Mouse (Mus musculus) embryonic facial prominence, embryonic 15.5 days (tissue): ENCODE results near the gene Etfdh. TPM values are rescaled to one million over a fixed set of nuclear protein-coding genes. Genes with fewer than 3 reads are reported as not detected.

ENCODE experiments used
- ATAC-seq: fragments of 200-750 bp; cut with Nextera tagmentation; 2 replicates; pipeline ENCODE4 v1.8.0; 2017; ENCODE audit warnings: low read depth, moderate TSS enrichment; ENCODE audit not compliant: insufficient number of reproducible peaks, low FRiP score, low TSS enrichment
- H3K27ac ChIP-seq: fragments of 300-500 bp; sonication (generic); replicated peaks from 2 replicates; pipeline ENCODE4 v1.5.1; 2015; ENCODE audit warnings: mild to moderate bottlenecking, inconsistent platforms
- H3K27me3 ChIP-seq: fragments of 300-500 bp; sonication (generic); 2 replicates; pipeline ENCODE4 v1.6.1; 2015; ENCODE audit warnings: inconsistent platforms
- H3K36me3 ChIP-seq: fragments of 300-500 bp; sonication (generic); 2 replicates; pipeline ENCODE4 v1.6.1; 2015; ENCODE audit warnings: mild to moderate bottlenecking, inconsistent platforms
- H3K4me1 ChIP-seq: fragments of 300-500 bp; sonication (generic); 2 replicates; pipeline ENCODE4 v1.6.1; 2015; ENCODE audit warnings: inconsistent platforms
- H3K4me2 ChIP-seq: fragments of 300-500 bp; sonication (generic); replicated peaks from 2 replicates; pipeline ENCODE4 v1.6.1; 2015; ENCODE audit warnings: mild to moderate bottlenecking, inconsistent platforms
- H3K4me3 ChIP-seq: fragments of 300-500 bp; sonication (generic); replicated peaks from 2 replicates; pipeline ENCODE4 v1.5.1; 2015; ENCODE audit warnings: mild to moderate bottlenecking, inconsistent platforms
- H3K9ac ChIP-seq: fragments of 300-500 bp; sonication (generic); 2 replicates; pipeline ENCODE4 v1.6.1; 2015; ENCODE audit warnings: inconsistent platforms
- H3K9me3 ChIP-seq: fragments of 300-500 bp; sonication (generic); replicated peaks from 2 replicates; pipeline ENCODE4 v1.6.1; 2016; ENCODE audit warnings: inconsistent platforms
- WGBS: fragments of 180-500 bp; shearing (Covaris S2); methylation state at CpG from one replicate; pipeline ENCODE4 v1.1.7; 2015; 5-methylcytosine and 5-hydroxymethylcytosine counted together
- polyA plus RNA-seq: library from polyadenylated mRNA; unstranded; fragments of >200 nt; fragmentation: Nextera tagmentation; extraction: Ambion mirVana; gene quantifications from 2 replicates; pipeline ENCODE4 v1.2.1, GENCODE M21; 2015

Gene Etfdh
- polyA plus RNA-seq, 1 experiment from 2014 or later = 54.6 TPM

DNA sequence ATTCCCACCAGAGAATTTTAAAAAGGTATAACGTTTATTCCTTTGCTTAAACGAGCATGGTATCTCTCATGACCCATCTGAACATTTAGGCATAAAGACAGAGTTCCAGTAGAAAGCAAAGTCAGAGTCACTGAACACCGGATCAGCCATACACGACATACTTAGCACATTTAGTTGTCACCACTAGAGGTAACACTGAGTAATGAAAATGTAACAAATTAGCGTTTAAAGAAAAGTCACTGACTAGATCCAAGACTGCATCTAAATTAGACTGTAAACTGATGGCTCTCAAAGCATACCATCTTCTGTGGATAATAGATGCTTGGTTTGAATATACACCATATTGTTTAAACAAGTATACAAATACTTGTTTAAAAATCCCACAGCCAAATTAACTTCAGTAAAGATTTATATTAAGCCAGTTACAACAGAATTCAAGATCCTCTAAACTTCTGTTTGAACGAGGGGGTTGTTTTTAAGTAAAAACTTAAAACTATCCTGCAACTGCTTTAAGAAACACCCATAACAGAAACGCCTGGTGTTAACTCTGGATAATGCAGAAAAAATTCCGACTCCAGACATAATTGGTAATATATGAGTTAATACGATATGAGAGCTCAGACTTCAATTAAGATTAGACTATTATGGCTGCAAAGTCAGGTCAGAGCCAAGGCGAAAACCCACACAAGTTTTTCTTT, 1.7 kb downstream of the Etfdh start:
- Histone ChIP-seq H3K4me2 (peak overlapping the region; percentile 75), H3K27ac (peak overlapping the region; percentile 78; the same call in 1 of the 2 replicates), H3K36me3 (peaks cover 16% of the 10 kb centered on the region), H3K27me3 (no peaks in the 10 kb centered on the region), H3K9ac (peak overlapping the region; percentile 68), H3K4me1 (peaks cover 8% of the 10 kb centered on the region; the same call in 1 of the 2 replicates), H3K9me3 (no peaks in the 10 kb centered on the region), H3K4me3 (peak overlapping the region; percentile 79)
- WGBS = 24% methylated on average over 10 of the region's 10 CpGs
- ATAC-seq = no peak

DNA sequence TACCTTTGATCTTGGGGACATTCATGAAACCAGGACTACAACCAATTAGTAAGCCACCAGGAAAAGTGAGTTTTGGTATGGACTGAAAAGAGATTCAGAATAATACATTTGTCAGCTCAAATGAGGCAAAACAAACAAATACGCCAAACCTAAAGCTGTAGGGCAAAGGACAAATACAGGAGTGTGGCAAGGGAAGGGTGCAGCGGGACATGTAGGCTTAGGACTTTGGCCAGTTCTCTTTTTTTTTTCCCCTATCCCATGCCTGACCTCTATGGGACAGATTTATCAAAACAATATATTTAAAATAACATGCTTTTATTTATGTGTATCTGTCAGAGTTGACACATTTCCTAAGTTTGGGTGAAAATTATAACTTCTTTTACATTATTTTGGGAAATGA, 19.4 kb downstream of the Etfdh start:
- H3K4me3 ChIP-seq = no peak overlapping the region
- no peak overlapping the region for H3K27ac ChIP-seq
- peaks cover 39% of the 10 kb centered on the region for H3K36me3 ChIP-seq
- WGBS = 93% methylated on average over 2 of the region's 2 CpGs
- H3K4me2 ChIP-seq = no peak overlapping the region
- no peaks in the 10 kb centered on the region for H3K27me3 ChIP-seq
- no peaks in the 10 kb centered on the region for H3K9me3 ChIP-seq
- no peak for ATAC-seq
- H3K9ac ChIP-seq = no peak overlapping the region
- H3K4me1 ChIP-seq = no peaks in the 10 kb centered on the region

DNA sequence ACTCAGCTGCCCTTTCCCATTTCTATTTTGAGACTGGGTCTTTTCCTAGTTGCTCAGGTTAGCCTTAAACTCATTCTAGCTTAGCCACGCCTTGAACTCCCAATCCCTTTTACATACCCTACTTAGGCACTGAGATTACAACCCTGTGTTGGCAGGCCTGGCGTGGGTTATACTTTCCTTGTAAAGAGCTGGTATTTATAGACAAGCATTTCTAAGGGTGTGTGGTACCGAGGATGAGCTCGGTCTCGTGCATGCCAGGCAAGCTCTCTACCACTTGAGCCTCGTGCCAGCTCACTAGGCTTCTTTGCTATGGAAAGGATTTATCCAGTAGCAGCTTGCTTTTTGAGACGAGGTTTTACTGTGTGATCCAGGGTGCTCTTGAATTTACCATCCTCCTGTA, 33.8 kb downstream of the Etfdh start:
- no peak overlapping the region for H3K27ac ChIP-seq
- 87% methylated on average over 7 of the region's 7 CpGs for WGBS

DNA sequence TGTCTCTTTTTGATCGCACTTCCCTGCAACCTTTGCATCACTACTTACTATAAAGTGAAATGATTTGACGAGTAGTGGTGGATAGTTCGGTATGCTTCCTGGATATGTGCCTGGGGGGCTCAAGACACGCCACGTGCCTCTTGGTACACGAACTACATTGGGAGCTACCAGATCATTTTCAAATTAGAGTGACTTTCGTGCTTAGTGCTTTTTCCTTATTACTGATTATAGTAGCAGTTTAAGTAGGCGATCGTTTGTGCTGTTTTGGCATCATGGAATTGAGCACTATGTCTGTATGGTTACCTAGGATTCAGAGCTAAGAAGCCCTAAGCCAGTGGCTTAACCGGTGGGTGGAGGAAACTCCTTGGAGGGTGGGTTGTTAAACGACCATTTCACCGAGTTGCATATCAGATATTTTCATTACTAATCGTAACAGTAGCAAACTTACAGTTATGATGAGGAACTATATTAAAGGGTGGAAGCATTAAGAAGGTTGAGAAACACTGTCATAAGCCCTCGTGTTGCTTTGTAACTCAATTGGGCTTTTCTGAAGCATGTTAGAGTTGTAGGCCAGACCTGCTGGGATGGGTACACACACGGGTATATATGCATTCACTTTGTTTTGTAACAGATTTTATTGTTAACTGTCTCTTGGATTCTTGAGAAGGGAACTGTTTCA, 37.4 kb downstream of the Etfdh start:
- no peak for ATAC-seq
- Histone ChIP-seq H3K9ac (peak overlapping the region; percentile 83), H3K4me3 (peak overlapping the region; percentile 94), H3K9me3 (no peaks in the 10 kb centered on the region), H3K27me3 (no peaks in the 10 kb centered on the region), H3K4me2 (peak overlapping the region; percentile 58), H3K4me1 (peaks cover 11% of the 10 kb centered on the region), H3K36me3 (peaks cover 22% of the 10 kb centered on the region), H3K27ac (peak overlapping the region; percentile 91)
- WGBS = 4% methylated on average over 15 of the region's 15 CpGs

More for the DNA sequence above, 33.8 kb downstream of the Etfdh start:
- Histone ChIP-seq H3K9ac (no peak overlapping the region), H3K4me2 (no peak overlapping the region), H3K4me1 (peaks cover 11% of the 10 kb centered on the region), H3K4me3 (no peak overlapping the region), H3K9me3 (no peaks in the 10 kb centered on the region), H3K27me3 (no peaks in the 10 kb centered on the region), H3K36me3 (peaks cover 50% of the 10 kb centered on the region)
- ATAC-seq = no peak

DNA sequence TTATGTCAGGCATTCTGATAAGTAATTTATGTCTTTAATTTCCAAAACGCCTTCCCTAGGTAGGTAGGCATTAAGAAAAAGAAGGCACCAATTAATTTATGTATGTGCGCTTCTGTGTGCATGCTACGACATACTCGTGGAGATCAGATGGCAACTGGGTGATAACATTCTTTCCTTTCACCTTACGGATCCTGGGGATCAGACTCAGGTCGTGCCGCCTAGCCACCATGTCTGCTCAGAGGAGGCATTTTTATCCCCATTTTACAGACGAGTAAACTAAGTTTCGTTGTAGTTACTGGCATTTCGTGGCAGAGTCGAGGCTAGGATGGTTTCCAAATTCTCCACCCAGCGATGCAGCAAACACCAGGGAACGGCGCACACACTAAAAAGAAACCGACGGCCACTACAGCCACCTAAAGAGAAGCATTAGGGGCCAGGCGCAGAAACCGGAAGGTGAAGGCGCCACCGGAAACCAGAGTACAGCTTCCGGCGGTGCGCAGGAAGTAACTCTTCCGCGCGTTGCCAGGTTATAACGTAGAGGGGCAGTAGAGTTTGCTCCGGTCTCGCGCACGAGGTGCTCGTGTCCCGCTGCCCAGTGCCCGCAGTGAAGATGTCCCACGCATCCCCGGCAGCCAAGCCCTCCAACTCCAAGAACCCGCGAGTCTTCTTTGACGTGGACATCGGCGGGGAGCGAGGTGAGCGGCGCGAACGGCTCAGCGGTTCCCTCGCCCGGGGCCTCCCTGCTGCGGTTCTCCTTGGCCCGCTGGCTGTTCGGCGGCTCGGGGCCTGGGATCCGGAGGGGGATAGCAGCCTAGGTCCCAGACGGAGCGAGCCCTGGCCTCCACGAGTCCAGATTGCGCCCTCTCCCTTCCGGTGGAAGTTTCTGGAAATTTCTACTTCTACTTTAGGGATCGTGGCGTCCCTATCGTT, 38.2 kb downstream of the Etfdh start, which contains the start of gene Ppid:
Ppid (plus strand) TSS at position 480 of the 930 bp plus-strand sequence.
- H3K27me3 ChIP-seq = no peaks in the 10 kb centered on the region
- H3K27ac ChIP-seq = peak within 1 kb of the TSS; percentile 91
- H3K9me3 ChIP-seq = no peaks in the 10 kb centered on the region
- peaks cover 11% of the 10 kb centered on the region for H3K4me1 ChIP-seq
- 2% methylated on average over 63 of the region's 63 CpGs for WGBS
- H3K36me3 ChIP-seq = peaks cover 15% of the 10 kb centered on the region
- ATAC-seq = peak; percentile 85
- H3K4me2 ChIP-seq = peak within 1 kb of the TSS; percentile 58
- H3K4me3 ChIP-seq = peak within 1 kb of the TSS; percentile 94
- peak within 1 kb of the TSS; percentile 83 for H3K9ac ChIP-seq

DNA sequence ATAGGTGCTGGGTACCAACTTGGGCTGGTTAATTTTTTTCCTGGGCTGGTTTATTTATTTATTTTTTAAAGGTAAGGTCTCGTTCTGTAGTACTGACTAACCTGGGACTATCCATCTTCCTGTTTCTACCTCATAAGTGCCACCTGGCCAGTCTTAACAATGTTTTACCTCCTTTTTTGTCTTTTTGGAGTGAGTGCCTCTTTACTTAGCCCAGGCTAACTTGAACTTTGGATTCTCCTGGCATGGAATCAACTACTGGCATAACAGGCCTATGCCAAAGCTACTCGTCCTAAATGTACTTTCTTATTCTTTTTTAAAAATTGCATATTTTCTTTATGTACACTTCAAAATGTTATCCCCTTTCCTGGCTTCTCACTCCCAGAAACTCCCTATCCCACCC, 39.6 kb downstream of the Etfdh start:
- Histone ChIP-seq H3K4me3 (no peak overlapping the region), H3K27ac (no peak overlapping the region), H3K36me3 (0 out of 2 replicates have a peak, but pooled peaks cover 3% of the 10 kb centered on the region), H3K9ac (no peak overlapping the region), H3K4me2 (no peak overlapping the region), H3K9me3 (no peaks in the 10 kb centered on the region), H3K4me1 (peaks cover 11% of the 10 kb centered on the region), H3K27me3 (no peaks in the 10 kb centered on the region)
- WGBS = 78% methylated on average over 2 of the region's 2 CpGs
- ATAC-seq = no peak

DNA sequence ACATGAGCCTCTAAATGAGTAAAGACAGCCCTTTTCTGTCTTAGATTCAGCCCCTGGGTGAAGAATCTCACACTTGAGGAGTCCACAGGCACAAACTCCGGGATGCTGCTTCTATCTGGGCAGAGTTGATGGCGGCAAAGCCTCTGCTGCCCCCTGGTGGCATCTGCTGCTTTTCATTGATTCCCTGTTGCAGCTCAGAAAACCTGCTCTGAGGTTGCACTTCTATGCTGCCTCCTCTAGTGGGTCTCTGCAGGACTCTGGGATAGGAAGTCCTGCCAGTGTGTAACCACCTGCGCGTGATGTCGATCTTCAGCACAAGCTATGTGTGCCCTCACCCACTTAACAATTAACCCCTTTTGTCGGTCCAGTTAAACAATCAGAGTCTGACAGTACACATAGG, 42.5 kb downstream of the Etfdh start:
- WGBS = 4% methylated on average over 6 of the region's 6 CpGs
- no peak overlapping the region for H3K4me3 ChIP-seq

DNA sequence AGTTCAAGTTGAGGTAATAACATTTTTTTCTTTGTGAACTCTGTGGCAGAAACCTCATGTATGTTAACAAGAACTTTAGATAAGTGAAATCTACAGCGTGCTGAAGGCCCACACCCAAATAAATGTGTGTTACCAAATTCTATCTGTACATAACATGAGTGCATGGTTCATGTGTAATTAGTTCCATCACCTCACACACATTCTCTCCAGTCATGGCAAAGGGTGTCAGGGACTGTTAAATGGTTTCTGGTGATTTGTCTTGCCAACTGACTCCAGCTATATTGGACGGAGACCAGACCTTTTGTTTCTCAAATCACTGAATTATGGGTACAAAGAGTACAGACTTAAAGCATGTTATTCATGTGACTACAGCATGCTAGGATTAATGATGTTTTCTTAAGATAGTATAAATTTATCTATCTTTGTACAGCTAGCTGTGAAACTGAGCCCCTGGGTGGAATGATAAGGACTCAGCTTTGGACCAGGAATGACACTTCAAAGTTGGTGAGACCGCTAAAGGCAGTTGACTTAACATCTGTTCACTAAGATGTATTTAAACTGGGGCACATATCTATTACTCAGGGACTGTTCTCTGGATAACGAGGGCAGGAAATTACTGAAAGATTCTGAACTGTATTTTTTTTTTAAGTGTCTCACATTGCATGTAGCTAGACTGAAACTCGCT, 49.3 kb downstream of the Etfdh start:
- Histone ChIP-seq H3K4me2 (no peak overlapping the region), H3K4me3 (no peak overlapping the region), H3K36me3 (no peaks in the 10 kb centered on the region), H3K27ac (no peak overlapping the region), H3K27me3 (no peaks in the 10 kb centered on the region), H3K9ac (no peak overlapping the region), H3K4me1 (0 out of 2 replicates have a peak, but pooled peaks cover 4% of the 10 kb centered on the region), H3K9me3 (no peaks in the 10 kb centered on the region)
- ATAC-seq = no peak
- 72% methylated on average over 5 of the region's 5 CpGs for WGBS

More for the DNA sequence above, 42.5 kb downstream of the Etfdh start:
- no peak overlapping the region for H3K4me2 ChIP-seq
- no peak overlapping the region for H3K9ac ChIP-seq
- no peak overlapping the region for H3K27ac ChIP-seq
- ATAC-seq = peak; percentile 76
- H3K4me1 ChIP-seq = no peaks in the 10 kb centered on the region
- H3K9me3 ChIP-seq = no peaks in the 10 kb centered on the region
- H3K27me3 ChIP-seq = no peaks in the 10 kb centered on the region
- no peaks in the 10 kb centered on the region for H3K36me3 ChIP-seq

DNA sequence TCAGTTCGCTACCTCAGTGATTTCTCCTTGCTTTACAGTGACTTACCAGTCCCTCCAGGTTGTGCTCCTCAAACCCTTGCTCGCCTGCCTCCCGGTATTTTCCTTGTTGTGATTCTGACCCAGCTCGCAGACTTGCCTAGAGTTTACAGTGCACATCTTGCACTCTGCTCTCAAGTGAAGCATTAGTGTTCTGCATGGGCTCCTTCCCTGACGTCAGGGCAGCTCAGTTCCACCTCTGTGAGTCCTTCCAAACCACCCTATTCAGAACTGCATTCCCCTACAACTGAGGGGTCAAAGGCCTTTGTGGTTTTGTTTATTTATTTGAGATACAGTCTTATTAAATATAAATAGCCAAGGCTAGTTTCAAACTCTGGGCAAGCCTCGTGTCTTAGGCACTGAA, 51.1 kb downstream of the Etfdh start:
- Histone ChIP-seq H3K27me3 (no peaks in the 10 kb centered on the region), H3K4me2 (no peak overlapping the region), H3K9me3 (no peaks in the 10 kb centered on the region), H3K36me3 (no peaks in the 10 kb centered on the region), H3K9ac (no peak overlapping the region), H3K4me3 (no peak overlapping the region), H3K4me1 (0 out of 2 replicates have a peak, but pooled peaks cover 4% of the 10 kb centered on the region), H3K27ac (no peak overlapping the region)
- ATAC-seq = no peak
- WGBS = 77% methylated on average over 6 of the region's 6 CpGs

DNA sequence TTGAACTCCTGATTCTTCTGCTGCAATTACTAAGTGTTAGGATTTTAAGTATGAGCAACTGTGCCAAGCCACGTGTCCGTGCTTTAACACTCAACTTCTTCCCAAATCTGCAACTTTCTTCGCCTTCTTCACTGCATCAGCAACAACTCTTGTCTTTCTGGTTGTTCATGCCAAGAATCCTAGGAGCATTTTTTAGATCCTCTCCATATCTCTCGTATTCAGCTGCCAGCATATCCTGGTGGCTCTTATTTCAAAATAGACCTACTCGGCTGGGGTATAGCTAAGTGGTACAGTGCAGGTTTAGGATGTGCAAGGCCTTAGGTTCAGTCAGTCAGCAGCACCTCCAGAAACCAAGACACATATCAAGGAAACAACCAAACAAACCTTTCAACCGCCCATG, 51.7 kb downstream of the Etfdh start:
- H3K27ac ChIP-seq = no peak overlapping the region
- H3K4me3 ChIP-seq = no peak overlapping the region
- no peak for ATAC-seq
- 82% methylated on average over 6 of the region's 6 CpGs for WGBS
- no peak overlapping the region for H3K4me2 ChIP-seq
- H3K36me3 ChIP-seq = no peaks in the 10 kb centered on the region
- H3K4me1 ChIP-seq = 0 out of 2 replicates have a peak, but pooled peaks cover 4% of the 10 kb centered on the region
- H3K9ac ChIP-seq = no peak overlapping the region
- no peaks in the 10 kb centered on the region for H3K27me3 ChIP-seq
- H3K9me3 ChIP-seq = no peaks in the 10 kb centered on the region
